ENCODE assay signal across 10 mouse cellular contexts in the genomic region with DNA sequence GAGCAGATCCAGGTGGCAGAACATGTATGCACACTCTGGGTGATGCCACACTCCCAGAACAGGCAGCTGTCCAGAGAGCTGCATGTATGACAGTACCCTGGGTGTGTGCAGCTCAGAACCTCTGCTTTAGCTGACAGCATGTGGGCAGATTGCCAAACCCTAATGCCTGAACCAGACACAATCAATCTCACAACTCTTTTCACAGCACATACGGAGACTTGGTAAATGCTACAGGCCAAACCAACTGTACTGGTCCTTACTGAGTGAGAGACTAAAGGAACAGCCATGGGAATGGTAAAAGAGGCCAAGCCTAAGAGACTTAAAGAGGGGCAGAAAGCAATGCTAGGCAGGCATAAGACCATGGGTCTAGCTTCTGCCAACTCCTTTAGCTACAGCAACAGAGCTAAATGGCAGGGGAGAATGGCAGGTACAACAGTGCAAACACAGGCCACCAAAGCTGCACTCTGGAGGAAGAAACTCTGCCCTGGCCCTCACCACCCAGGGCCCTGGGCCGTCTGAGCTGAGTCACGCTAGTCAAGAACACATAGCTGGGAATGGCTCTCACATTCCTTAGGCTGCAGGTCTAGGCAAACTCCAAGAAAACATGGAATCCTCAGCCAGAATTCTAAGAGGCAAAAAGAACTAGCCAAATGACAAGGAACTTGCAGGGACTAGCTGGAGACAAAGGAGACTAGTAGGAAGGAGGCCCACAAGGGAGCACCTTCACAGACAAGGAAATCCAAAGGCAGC.
A peak's percentile ranks its signal among the peaks of the same experiment; 100 is the strongest.
DNase-seq lines count a peak whose midpoint lies in the region; ATAC-seq lines count a peak whose summit lies in the region.
"Had no signal": no experiment of that assay in that cellular context is flagged by ENCODE, and none has a peak within 500 bp of the region (broad histone marks: within the 10 kb centered on the region; RNA-seq: fewer than 3 reads in every experiment).

No protein-coding gene starts in this region.

- no peak overlapping the region for H3K4me2 ChIP-seq in forebrain, embryonic 15.5 days (replicated peaks)

- peaks cover 9% of the 10 kb centered on the region; the same call in 1 of the 2 replicates for H3K4me1 ChIP-seq in forebrain, embryonic 15.5 days

- no peak overlapping the region for H3K4me3 ChIP-seq in forebrain, embryonic 15.5 days

- peaks cover 79% of the 10 kb centered on the region for H3K36me3 ChIP-seq in forebrain, embryonic 15.5 days

- peak overlapping the region; percentile 71 for H3K27ac ChIP-seq in forebrain, embryonic 15.5 days (replicated peaks)

- H3K9ac ChIP-seq in forebrain, embryonic 15.5 days (replicated peaks) = no peak overlapping the region

- peak; percentile 74 for ATAC-seq in forebrain, embryonic 15.5 days (replicated peaks)

- DNase-seq in adrenal gland, adult (ENCODE audit: inconsistent age in 2 of 2, low spot score in 1 of 2) = peak; percentile 52 to 70
- DNase-seq in adrenal gland, postnatal 4 days (ENCODE audit: low spot score in 2 of 2) = no peak
- peak; percentile 24 for DNase-seq in layer of hippocampus, adult 9-10 months (ENCODE audit: low spot score)
- DNase-seq in layer of hippocampus, adult 8-10 months (ENCODE audit: low spot score in 2 of 2) = no peak
- peak; percentile 35 for DNase-seq in lung, postnatal 36 days
- DNase-seq in frontal cortex, postnatal 36 days (ENCODE audit: low spot score in 2 of 2) = no peak
- no peak for DNase-seq in spleen, adult 12 weeks (ENCODE audit: low spot score)
- DNase-seq: kidney, adult 9 months; thymus, postnatal 14 days had no signal

- no peaks in the 10 kb centered on the region for H3K27me3 ChIP-seq in forebrain, embryonic 15.5 days

- H3K9me3 ChIP-seq in forebrain, embryonic 15.5 days = no peaks in the 10 kb centered on the region

- 50% methylated on average over 3 of the region's 3 CpGs for WGBS in forebrain, embryonic 15.5 days

Comparison
In these comparisons a context has a peak if more than half of its experiments do, and no peak if none do; other contexts are left out.
1. DNase-seq: peak in adrenal gland, adult (2 of 2), layer of hippocampus, adult 9-10 months (single experiment) and lung, postnatal 36 days (single experiment); none in adrenal gland, postnatal 4 days (0 of 2), layer of hippocampus, adult 8-10 months (0 of 2), frontal cortex, postnatal 36 days (0 of 2) and spleen, adult 12 weeks (single experiment).